ENCODE assay signal across 29 mouse cellular contexts in genomic region chr5:117049940-117050339, GRCm38 (mm10).
"Had no signal": no experiment of that assay in that cellular context is flagged by ENCODE, and none has a peak within 500 bp of the region (broad histone marks: within the 10 kb centered on the region; RNA-seq: fewer than 3 reads in every experiment).

No protein-coding gene starts in this region.

- H3K4me3 ChIP-seq: limb, embryonic 10.5 days; limb, embryonic 12.5 days; limb, embryonic 13.5 days; limb, embryonic 15.5 days; liver, embryonic 12.5 days; liver, embryonic 13.5 days; liver, embryonic 15.5 days; lung, embryonic 15.5 days; megakaryocyte, embryonic 14.5 days; midbrain, embryonic 10.5 days; midbrain, embryonic 12.5 days; midbrain, embryonic 13.5 days; midbrain, embryonic 15.5 days; myocyte had no signal

- ATAC-seq: liver, embryonic 12.5 days; liver, postnatal 0 days; lung, postnatal 0 days; midbrain, embryonic 13.5 days; midbrain, embryonic 15.5 days; midbrain, embryonic 16.5 days had no signal

- H3K36me3 ChIP-seq: limb, embryonic 10.5 days; limb, embryonic 12.5 days; limb, embryonic 13.5 days; limb, embryonic 15.5 days; liver, embryonic 12.5 days; liver, embryonic 13.5 days; liver, embryonic 15.5 days; lung, embryonic 15.5 days; midbrain, embryonic 10.5 days; midbrain, embryonic 12.5 days; midbrain, embryonic 13.5 days; midbrain, embryonic 15.5 days had no signal

- H3K27me3 ChIP-seq: limb, embryonic 12.5 days; limb, embryonic 13.5 days; limb, embryonic 15.5 days; liver, embryonic 12.5 days; liver, embryonic 13.5 days; liver, embryonic 15.5 days; lung, embryonic 15.5 days; megakaryocyte, embryonic 14.5 days; midbrain, embryonic 12.5 days; midbrain, embryonic 13.5 days; midbrain, embryonic 15.5 days had no signal

- DNase-seq: left cerebral cortex, postnatal 4 days; liver; liver, embryonic 13.5 days; liver, postnatal 0 days; lung, adult 18-20 months; lung, adult 2 months; lung, embryonic 14.5 days; lung, postnatal 10 days; lung, postnatal 14 days; lung, postnatal 36 days; lung, postnatal 4 days; midbrain, embryonic 14.5 days had no signal

- H3K4me1 ChIP-seq: limb, embryonic 10.5 days; limb, embryonic 12.5 days; liver, embryonic 12.5 days; liver, embryonic 13.5 days; liver, embryonic 15.5 days; lung, embryonic 15.5 days; megakaryocyte, embryonic 14.5 days; midbrain, embryonic 12.5 days; midbrain, embryonic 13.5 days; midbrain, embryonic 15.5 days had no signal

- H3K27ac ChIP-seq: limb, embryonic 10.5 days; limb, embryonic 12.5 days; limb, embryonic 13.5 days; limb, embryonic 15.5 days; liver, embryonic 12.5 days; liver, embryonic 13.5 days; liver, embryonic 14.5 days; liver, embryonic 15.5 days; lung, embryonic 15.5 days; macrophage; midbrain, embryonic 10.5 days; midbrain, embryonic 12.5 days; midbrain, embryonic 13.5 days; midbrain, embryonic 15.5 days had no signal
